Mouse (Mus musculus): ENCODE data around the gene Sult2a3. TPM values are rescaled to one million over a fixed set of nuclear protein-coding genes. Genes with fewer than 3 reads are reported as not detected.
"Not testable (repeated sequence)": the region's sequence is repeated elsewhere in the genome, so short reads cannot be mapped to it uniquely, and the experiment has no call there.

The Sult2a3 gene
- not detected in 2 replicates for polyA plus RNA-seq (2012; rRNA removed)

DNA sequence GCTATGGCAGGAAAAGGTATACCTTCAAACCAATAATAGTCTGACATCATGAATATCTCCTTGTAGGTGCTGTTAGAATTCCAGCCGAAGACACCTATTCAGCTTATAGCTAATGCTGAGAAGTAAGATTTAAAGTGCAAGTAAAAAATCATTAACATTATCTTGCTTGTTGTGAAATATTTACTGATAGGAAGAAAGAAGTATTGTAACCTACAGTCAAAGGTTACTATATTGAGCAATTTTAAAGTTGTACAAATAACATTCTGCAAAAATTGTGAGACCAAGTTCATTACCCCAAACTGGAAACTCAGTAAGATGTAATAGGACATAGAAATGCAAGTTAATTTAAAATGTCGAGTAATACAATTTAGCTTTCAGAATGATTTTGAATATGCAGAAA lies at the start of gene Sult2a3:
Gene Sult2a3, minus strand, starts transcription at position 101 of the 400 bp plus-strand sequence.
- no peak for DNase-seq (ENCODE audit: low spot score)

DNA sequence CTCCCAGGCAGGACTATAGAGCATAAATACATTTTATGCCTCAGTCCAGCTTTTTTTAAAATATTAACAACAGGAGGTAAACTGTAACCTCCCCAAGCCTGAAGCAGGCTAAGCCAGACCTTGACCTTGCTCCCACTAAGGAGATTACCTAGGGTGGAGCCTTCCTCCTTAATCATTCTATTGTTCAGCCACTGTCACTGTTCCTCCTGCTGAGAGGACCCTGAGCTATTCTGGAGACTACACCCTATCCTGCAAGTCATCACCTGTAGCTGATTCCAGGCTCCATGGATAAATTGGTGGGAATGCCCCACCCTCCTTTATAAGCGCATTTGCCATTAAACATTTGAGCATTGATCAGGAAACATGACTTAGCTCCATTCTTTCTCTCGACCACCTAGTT lies 2.4 kb downstream of the Sult2a3 start:
- DNase-seq (ENCODE audit: low spot score) = no peak

DNA sequence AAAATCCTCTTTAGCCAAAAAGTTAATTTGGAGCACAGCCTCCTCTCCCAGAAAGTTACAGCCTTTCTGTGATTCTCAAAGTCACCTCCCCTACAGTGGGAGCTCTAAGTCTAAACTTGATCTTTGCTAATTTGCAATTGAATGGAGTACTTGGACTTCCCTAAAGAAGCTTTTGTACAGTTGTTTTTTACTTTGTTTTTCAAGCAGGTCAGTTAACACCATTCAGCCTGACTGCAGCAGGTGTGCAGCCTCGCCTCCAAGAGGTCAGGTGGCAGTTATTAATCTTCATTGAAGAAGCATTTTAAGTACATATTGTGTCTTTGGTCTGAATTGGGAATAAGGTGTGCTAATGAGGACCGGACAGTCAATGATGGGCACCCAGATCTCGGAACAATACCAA lies 3.0 kb downstream of the Sult2a3 start:
- not testable (repeated sequence) for DNase-seq (ENCODE audit: low spot score)

DNA sequence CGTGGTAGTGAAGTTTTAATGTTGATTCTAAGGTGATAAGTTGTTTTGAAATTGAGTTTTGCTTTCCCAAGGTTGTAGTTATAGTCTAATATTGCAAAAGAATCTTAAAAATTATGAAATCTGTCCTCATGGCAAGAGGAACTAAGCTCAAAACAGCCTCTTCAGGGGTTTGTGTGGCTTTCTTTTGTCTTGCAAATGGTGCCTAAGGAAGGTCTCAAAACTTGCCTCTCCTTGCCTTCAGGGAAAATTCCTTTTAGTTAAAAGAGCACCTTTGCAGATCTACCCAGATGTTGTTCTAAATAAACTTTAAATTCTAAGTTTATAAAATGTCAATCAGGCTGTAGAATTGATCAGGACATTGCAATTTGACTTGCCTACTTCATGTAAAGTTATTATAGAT lies 6.1 kb downstream of the Sult2a3 start:
- no peak for DNase-seq (ENCODE audit: low spot score)

DNA sequence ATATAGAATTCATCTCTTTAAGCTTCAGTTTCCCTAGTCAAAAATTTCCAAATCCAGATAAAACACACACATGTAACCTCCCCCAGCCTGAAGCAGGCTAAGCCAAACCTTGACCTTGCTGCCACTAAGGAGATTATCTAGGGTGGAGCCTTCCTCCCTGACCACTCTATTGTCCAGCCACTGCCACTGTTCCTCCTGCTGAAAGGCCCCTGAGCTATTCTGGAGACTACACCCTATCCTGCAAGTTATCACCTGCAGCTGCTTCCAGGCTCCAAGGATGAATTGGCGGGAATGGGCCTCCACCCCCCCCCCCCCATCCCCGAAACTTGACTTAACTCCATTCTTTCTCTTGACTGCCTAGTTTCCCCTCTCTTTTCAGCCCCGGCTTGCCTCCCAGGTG lies 8.4 kb downstream of the Sult2a3 start:
- not testable (repeated sequence) for DNase-seq (ENCODE audit: low spot score)

DNA sequence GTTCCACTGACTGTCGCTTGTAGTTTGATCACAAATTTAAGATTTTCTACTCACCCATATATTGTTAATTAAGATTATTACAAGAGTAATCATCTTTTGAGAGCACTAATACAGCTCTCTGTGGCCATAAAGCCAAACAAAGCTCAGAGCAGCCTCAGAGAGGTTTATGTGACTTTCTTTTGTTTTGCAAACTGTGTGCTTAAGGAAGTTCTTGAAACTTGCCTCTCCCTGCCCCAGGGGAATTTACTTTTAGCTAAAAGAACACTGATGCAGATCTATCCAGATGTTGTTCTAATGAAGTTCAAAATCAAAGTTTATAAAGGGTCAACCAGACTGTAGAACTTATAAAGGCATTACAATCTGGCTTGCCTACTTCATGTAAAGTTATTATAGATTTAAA lies 75.0 kb downstream of the Sult2a3 start:
- not testable (repeated sequence) for DNase-seq (ENCODE audit: low spot score)

DNA sequence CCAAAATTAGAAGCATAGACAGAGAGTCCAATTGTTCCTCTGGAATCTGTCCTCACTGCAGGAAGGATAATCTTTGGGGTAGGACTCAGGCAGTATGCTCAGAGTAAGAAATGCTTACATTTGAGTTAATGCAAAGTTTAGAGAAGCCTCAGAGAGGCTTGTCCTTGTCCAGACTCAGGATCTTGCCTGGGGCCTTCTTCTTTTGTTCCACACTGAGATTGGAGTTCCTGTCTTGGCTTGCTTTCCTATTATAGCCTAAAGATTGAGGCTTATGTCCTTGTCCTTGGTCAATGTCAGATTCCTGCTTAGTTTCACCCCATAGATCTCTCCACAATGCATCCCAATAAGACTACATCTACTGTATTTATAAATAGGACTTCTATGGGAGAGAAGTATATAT lies 92.0 kb downstream of the Sult2a3 start:
- not testable (repeated sequence) for DNase-seq (ENCODE audit: low spot score)

Other genes starting within 250 kb of the Sult2a3 start
- not detected in 2 replicates for gene Sult2a4, start 133.4 kb downstream of the Sult2a3 start, polyA plus RNA-seq (2012; rRNA removed)
- not detected in 2 replicates for gene Sult2a6, start 131.8 kb upstream of the Sult2a3 start, polyA plus RNA-seq (2012; rRNA removed)
- not detected in 2 replicates for gene Obox8, start 210.5 kb upstream of the Sult2a3 start, polyA plus RNA-seq (2012; rRNA removed)

Measured in urinary bladder, adult 2 months (tissue).